Mouse (Mus musculus) ovary, postnatal 36 days (tissue): ENCODE data around the gene E030018B13Rik.

Experiments used
- DNase-seq: peaks from one replicate; pipeline ENCODE4 v3.0.0; 2022; ENCODE audit warnings: low spot score, mixed read lengths

E030018B13Rik gene

DNA sequence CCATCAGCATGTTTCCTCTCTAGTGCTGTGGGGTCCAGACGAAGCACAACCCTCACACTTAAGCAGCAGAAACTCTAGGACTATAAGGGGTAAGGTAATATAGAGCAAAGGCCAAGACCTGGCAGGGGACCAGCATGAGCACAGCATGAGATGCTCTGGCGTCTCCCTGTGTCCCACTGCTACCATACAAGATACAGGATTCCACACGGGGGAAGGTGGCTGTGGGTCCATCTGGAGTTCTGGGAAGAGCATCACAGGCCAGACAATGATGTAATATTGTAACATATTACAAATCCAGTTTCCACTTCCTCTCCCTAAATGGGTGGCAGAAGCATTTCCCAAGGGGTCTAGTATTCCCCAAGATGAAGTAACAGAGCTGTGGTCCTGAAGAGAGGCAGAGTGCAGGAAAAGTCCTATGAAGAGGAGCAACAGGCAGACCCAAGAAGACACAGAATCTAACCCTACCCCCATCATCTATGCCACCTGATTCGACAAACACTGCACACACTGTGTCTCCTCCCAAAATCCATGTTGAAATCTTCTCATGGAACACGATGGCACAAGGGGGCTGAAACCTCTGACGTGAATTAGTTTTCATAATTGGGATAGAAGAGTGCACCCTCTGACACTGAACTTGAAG lies at the start of gene E030018B13Rik:
Gene E030018B13Rik (plus strand): TSS at position 590 of the 640 bp plus-strand sequence.
- DNase-seq: no peak

- DNase-seq: no peak
These were observed 48.2 kb upstream of the E030018B13Rik start for GRCm38 (mm10) chr7:63868356-63868918.

DNA sequence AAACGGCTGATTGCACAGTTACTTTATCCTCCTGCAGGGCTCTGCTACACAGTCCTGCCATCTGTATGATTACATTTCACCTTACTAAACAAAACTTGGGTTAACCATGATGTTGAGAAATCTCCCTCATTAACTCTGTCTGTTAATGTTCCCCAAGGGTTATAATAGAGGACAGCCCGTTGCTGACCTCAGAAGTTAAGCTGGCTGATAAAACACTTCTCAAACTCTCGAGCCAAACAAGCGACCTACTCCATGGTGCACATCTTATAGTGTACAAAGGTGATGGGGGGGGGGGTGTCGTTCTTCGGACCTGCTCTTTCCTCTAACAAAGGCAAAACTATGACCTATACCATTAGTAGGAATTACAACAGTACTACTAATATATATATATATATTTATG lies 45.0 kb upstream of the E030018B13Rik start:
- DNase-seq: no peak

DNA sequence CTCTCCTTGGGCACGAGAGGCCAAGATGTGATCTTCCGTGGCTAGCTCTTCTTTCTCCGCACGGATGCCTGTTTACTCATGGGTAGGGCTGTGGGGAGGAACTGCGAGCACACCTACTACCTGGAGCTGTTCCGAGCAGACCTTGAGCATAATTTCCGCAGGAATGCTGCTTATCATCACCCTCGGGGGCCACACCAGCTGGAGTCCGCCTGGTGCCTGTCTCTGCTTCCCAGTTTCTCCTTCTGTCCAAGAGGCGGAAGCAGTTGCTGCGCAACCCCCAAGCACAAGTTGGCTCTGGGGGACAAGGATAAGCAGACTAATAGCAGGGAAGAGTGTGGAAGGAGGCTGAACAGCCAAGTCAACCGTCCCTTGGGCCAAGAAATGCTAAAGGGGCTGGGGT lies 42.8 kb upstream of the E030018B13Rik start:
- no peak for DNase-seq

DNA sequence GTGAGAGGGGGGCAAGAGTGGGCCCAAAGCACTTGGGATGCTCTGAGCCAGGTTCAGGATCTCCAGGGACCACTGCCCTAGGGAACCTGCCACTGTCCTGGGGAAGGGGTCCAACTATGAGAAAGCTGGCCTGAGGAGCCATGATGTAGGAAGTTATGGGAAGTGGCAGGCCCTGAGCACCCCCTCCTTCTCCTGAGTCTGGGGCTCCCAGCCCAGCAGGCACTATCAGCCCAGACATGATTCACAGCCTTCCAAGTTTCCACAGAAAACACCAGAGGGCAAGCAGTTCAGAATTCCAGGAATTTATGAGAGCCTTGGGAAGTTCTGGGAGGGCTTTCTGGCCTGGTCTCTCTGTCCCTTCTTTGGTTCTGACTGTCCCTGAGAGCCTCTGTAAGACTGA lies 41.0 kb upstream of the E030018B13Rik start:
- DNase-seq: no peak

DNA sequence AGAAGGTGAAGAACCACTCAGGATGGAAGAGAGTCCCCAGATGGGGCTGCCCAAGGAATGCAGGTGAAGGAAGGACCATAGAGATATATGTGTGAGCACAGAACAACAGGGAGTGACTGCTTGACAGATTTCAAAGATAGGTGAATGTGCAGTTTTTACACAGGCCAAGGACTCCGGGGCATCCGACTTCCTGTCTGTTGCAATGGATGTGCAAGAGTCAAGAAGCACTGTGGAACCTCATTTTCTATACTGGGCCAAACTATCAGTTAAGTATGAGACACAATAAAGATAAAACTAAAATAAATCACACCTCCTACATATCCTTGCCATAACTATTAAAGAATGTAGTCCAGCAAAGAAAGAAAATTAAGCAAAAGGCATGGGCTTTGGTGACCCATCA lies 40.0 kb upstream of the E030018B13Rik start:
- no peak for DNase-seq

DNA sequence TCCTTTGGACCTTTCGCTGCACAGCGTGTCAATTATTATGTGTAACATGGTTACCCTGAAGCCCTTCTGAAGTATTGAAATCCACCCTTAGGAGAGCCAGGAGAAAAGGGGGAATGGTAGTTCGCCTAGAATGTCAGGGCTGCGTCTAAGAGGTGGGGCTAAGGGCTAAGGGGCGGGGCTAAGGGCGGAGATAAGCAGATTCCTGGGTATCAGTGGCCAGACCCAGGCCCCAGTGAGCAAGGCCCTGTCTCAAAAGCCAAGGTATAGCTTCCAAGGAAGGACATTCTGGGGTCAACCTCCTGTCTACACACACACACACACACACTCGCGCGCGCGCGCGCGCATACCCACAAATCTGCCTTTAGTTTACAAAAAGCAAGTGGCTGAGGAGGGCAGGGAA lies 39.0 kb upstream of the E030018B13Rik start:
- no peak for DNase-seq

- DNase-seq: no peak
These were observed 37.1 kb upstream of the E030018B13Rik start for GRCm38 (mm10) chr7:63879583-63879982.

DNA sequence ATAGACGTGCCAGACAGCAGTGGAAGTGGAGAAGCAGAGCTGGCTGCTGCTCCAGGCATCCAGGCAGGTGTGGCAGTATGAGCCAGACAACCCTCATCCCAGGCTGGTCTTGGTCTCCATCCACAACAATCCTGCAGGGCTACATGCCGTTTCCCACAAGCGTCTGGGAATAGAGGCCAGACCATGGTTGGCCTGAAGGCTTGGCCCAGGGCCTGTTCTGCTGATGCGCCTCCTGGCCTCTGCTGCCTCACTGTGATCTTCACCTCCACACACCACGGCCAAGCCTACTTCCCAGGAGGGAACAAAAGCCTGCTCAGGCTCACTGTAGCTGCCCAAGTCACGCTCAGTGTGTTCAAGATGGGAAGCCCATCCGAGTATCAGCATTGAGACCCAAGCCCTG lies 33.9 kb upstream of the E030018B13Rik start:
- DNase-seq: no peak

DNA sequence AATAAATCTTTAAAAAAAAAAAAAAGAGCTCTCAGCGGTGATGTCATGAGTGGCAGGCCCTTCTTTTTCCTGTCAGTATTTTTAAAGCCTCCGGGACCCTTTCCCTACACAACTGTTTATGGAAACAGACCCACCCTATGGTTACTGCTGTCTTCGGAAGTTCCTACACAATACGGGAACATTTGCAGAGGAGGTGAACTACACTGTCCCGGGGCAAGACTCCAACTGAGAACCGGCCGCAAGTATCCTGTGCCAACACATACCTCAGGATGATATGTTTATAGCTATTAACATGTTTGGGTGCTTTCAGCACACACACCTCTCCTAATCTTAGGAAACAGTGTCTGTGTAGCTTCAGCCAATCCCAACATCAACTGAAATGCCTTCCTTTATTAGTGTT lies 31.6 kb upstream of the E030018B13Rik start:
- no peak for DNase-seq

GRCm38 (mm10) chr7:63887034-63887551 lies 29.6 kb upstream of the E030018B13Rik start:
- DNase-seq: no peak

DNA sequence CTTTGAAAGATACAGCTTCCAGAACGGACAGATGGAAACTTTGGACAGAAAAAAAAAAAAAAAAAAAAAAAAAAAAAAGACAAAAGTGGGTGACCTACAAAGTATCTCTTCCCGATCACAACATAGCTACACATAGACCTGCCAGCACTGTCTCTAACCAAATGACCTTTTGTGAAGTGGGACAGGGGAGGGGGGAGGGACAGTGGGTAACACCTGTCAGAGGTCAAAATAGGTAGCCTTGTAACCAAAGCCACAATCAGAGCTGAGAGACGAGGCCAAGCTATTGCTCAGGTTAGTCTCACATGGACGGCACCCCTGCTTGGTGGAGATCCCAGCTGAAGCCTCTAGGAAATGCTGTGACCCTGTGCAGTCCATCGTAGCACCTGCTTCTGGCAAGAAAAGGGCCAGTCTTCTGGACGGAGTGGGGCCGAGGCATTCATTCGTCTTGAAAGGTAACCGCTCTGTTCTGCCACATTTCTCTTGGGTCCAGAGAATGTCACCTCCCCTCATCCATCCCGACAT lies 29.0 kb upstream of the E030018B13Rik start:
- DNase-seq: no peak

DNA sequence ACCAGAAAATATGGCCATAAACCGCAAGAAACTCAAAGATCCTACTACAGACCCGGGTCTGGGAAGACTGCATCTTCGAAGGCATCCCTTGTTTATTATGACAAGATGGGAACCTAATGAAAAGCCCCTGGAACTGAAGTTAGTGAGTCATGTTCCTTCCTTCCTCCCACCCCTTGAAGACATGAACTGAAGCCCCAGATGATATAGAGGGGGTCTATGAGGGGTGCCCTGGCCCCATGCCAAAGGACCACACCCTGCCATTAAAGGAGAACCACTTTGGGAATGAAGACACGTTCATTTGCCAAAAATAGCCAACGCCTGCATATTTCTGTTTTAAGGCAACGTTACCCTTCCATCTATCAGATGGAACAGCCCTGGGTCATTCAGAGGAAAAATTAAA lies 28.0 kb upstream of the E030018B13Rik start:
- no peak for DNase-seq

GRCm38 (mm10) chr7:63889116-63889975 lies 27.3 kb upstream of the E030018B13Rik start:
- no peak for DNase-seq

- DNase-seq: no peak
These were observed 25.1 kb upstream of the E030018B13Rik start for GRCm38 (mm10) chr7:63891488-63892075.

- DNase-seq: no peak
These were observed 23.5 kb upstream of the E030018B13Rik start for GRCm38 (mm10) chr7:63893201-63893600.

DNA sequence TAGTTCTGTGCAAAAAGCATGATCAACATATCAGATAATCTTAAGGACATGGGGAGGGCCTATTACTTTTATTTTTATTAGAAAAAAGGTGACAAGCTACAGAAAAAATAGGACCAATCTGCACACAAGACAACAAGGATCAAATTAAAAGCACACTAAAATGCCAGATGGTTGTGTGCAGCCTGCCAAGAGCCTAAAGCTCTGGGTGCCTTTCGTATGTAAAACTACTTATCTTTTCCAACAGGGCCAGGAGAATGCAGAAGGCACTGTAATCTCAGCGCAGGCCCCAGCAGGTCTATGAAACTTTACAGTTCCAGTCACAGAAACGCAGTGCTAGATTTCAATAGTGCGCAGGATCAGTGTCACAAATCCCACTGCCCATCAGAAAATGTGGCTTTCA lies 22.9 kb upstream of the E030018B13Rik start:
- no peak for DNase-seq

DNA sequence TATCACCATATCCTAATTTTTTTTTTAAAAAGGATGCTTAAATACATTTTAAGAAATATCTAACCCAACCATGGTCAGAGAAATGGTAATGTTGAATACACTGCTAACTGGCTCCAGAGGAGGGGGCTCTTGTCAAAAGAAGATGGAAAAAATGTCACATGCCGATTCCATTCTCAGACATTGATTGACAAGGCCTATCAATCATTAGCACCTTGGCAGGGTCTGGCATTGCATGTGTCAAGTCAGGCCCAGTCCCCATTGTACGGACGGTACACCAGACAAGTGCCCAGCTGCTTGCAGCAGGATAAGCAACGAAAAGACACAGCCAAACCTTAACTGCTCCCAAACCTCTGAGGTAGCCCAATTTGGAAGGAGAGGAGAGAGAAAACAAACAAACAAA lies 22.0 kb upstream of the E030018B13Rik start:
- DNase-seq: no peak

- DNase-seq: no peak
These were observed 21.4 kb upstream of the E030018B13Rik start for GRCm38 (mm10) chr7:63895223-63895622.

- no peak for DNase-seq
These were observed 20.2 kb upstream of the E030018B13Rik start for GRCm38 (mm10) chr7:63896276-63896967.

DNA sequence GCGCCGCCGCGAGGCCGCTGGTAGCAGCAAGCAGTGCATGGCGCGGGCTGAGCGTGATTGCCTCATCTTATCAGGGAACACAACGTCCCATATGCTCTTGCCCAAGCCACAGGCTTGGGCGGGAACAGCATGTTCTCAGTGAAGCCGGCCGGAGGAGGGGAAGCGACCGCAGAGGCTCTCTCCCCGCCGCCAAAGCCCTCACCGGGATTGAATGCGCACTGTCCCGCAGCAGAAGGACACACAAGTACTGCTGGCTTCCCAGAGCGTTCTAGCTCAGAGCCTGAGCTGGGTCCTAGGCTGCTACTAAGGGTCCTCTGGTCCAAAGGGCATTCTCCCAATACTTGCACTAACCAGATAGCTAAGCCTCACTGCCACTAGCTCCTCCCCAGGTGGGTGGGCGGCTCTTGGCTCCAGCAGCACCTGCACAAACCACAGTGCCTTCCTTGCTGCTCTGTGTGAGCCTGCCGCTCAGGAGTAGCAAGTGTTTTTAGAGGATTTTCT lies 19.6 kb upstream of the E030018B13Rik start:
- peak; percentile 90 for DNase-seq
